Comparison of ENCODE assay signal across 12 mouse cellular contexts in genomic region chr3:53225774-53226173, GRCm38 (mm10).
DNase-seq lines count a peak whose midpoint lies in the region; ATAC-seq and TF ChIP-seq lines count a peak whose summit lies in the region.
"Had no signal": no experiment of that assay in that cellular context is flagged by ENCODE, and none has a peak within 500 bp of the region (broad histone marks: within the 10 kb centered on the region; RNA-seq: fewer than 3 reads in every experiment).

No protein-coding gene starts in this region.

- peak; percentile 71 for ATAC-seq in hindbrain, embryonic 16.5 days
- no peak; the same call in 1 of the 2 replicates for ATAC-seq in neural tube, embryonic 15.5 days (ENCODE audit: low FRiP score)
- ATAC-seq: Patski had no signal

- TF ChIP-seq POLR2A in kidney, adult 2 months (IDR thresholded peaks at IDR 0.05; ENCODE audit: low read depth, low read length): no peak

- H3K36me3 ChIP-seq in kidney, adult 2 months (ENCODE audit: control insufficient read depth, insufficient read depth, low read length): no peaks in the 10 kb centered on the region
- no peaks in the 10 kb centered on the region for H3K36me3 ChIP-seq in hindbrain, embryonic 16.5 days (ENCODE audit: control insufficient read depth, insufficient read depth, low read length)
- H3K36me3 ChIP-seq in neural tube, embryonic 15.5 days: no peaks in the 10 kb centered on the region

- no peaks in the 10 kb centered on the region for H3K27me3 ChIP-seq in kidney, adult 2 months (replicated peaks; ENCODE audit: control insufficient read depth, insufficient read depth, low read length)
- H3K27me3 ChIP-seq in hindbrain, embryonic 16.5 days (replicated peaks; ENCODE audit: control insufficient read depth, insufficient read depth, low read length): no peaks in the 10 kb centered on the region
- H3K27me3 ChIP-seq in neural tube, embryonic 15.5 days (replicated peaks): no peaks in the 10 kb centered on the region
- H3K27me3 ChIP-seq: Patski had no signal

- H3K9ac ChIP-seq in hindbrain, embryonic 16.5 days (ENCODE audit: low read depth, low read length): no peak overlapping the region
- H3K9ac ChIP-seq in neural tube, embryonic 15.5 days (replicated peaks): no peak overlapping the region

- no peaks in the 10 kb centered on the region for H3K4me1 ChIP-seq in kidney, adult 2 months (ENCODE audit: control insufficient read depth, insufficient read depth, low read length)
- no peaks in the 10 kb centered on the region; the same call in 1 of the 2 replicates for H3K4me1 ChIP-seq in hindbrain, embryonic 16.5 days (ENCODE audit: control insufficient read depth, insufficient read depth, low read depth, low read length)
- peaks cover 8% of the 10 kb centered on the region; the same call in 1 of the 2 replicates for H3K4me1 ChIP-seq in neural tube, embryonic 15.5 days

- TF ChIP-seq CTCF in gastrocnemius, adult 2 months (IDR thresholded peaks at IDR 0.05): no peak
- no peak for TF ChIP-seq CTCF in kidney, adult 2 months (conservative IDR thresholded peaks at IDR 0.05; ENCODE audit: insufficient read depth, insufficient read length, low read depth, low read length)

- H3K4me3 ChIP-seq in gastrocnemius, adult 2 months: no peak overlapping the region
- H3K4me3 ChIP-seq in kidney, adult 2 months (ENCODE audit: insufficient read depth, low read depth, low read length): no peak overlapping the region
- H3K4me3 ChIP-seq in hindbrain, embryonic 16.5 days (ENCODE audit: low read length): no peak overlapping the region
- no peak overlapping the region for H3K4me3 ChIP-seq in neural tube, embryonic 15.5 days (replicated peaks)

- 46% methylated on average over 6 of the region's 6 CpGs for WGBS in kidney, adult 2 months
- WGBS in hindbrain, embryonic 16.5 days: 31% methylated on average over 6 of the region's 6 CpGs
- 15% methylated on average over 6 of the region's 6 CpGs for WGBS in neural tube, embryonic 15.5 days

- intact Hi-C loops in gastrocnemius, adult 2 months (cut with DNase I): no loop called here
- intact Hi-C loops in left cerebral cortex, postnatal 36 days (cut with DNase I): no loop called here

- peak overlapping the region; percentile 53 for H3K27ac ChIP-seq in gastrocnemius, adult 2 months
- no peak overlapping the region for H3K27ac ChIP-seq in kidney, adult 2 months (ENCODE audit: insufficient read depth, low read depth, low read length)
- H3K27ac ChIP-seq in hindbrain, embryonic 16.5 days (ENCODE audit: low read depth, low read length): no peak overlapping the region
- peak overlapping the region; percentile 46; the same call in 1 of the 2 replicates for H3K27ac ChIP-seq in neural tube, embryonic 15.5 days (replicated peaks)

- no peak for DNase-seq in gastrocnemius, adult 2 months
- no peak for DNase-seq in gastrocnemius, adult 18-20 months (ENCODE audit: low spot score)
- peak; percentile 25 to 40 for DNase-seq in kidney, postnatal 4 days
- DNase-seq in kidney, adult 2 months: no peak
- no peak for DNase-seq in layer of hippocampus, adult 18-20 months (ENCODE audit: low spot score in 2 of 2)
- no peak for DNase-seq in left cerebral cortex, postnatal 36 days (ENCODE audit: low spot score in 2 of 2)
- DNase-seq: adrenal gland, postnatal 25 days; gastrocnemius, postnatal 25 days; retina, postnatal 1 day had no signal

- no peak overlapping the region for H3K4me2 ChIP-seq in hindbrain, embryonic 16.5 days (ENCODE audit: low read length)
- H3K4me2 ChIP-seq in neural tube, embryonic 15.5 days: no peak overlapping the region

- no peaks in the 10 kb centered on the region for H3K9me3 ChIP-seq in hindbrain, embryonic 16.5 days (ENCODE audit: control insufficient read depth, low read length)
- H3K9me3 ChIP-seq in neural tube, embryonic 15.5 days (replicated peaks): no peaks in the 10 kb centered on the region

Comparison
In these comparisons a context has a peak if more than half of its experiments do, and no peak if none do; other contexts are left out.
1. DNase-seq: peak in kidney, postnatal 4 days (2 of 2); none in gastrocnemius, adult 2 months (single experiment), gastrocnemius, adult 18-20 months (single experiment), kidney, adult 2 months (single experiment), layer of hippocampus, adult 18-20 months (0 of 2) and left cerebral cortex, postnatal 36 days (0 of 2).
2. H3K27ac ChIP-seq: peak in gastrocnemius, adult 2 months (single experiment) and neural tube, embryonic 15.5 days (single experiment); none in kidney, adult 2 months (single experiment) and hindbrain, embryonic 16.5 days (single experiment).